In genomic region chrX:49745192-49745591, GRCm38 (mm10) we compare ENCODE assay signal across 28 mouse cellular contexts. TPM values are rescaled to one million over a fixed set of nuclear protein-coding genes. Genes with fewer than 3 reads are reported as not detected.
"Had no signal": no experiment of that assay in that cellular context is flagged by ENCODE, and none has a peak within 500 bp of the region (broad histone marks: within the 10 kb centered on the region; RNA-seq: fewer than 3 reads in every experiment).

No protein-coding gene starts in this region.

- H3K4me1 ChIP-seq: limb, embryonic 12.5 days; limb, embryonic 15.5 days; megakaryocyte, embryonic 14.5 days; midbrain, embryonic 10.5 days; stomach, embryonic 15.5 days had no signal

- H3K27ac ChIP-seq: limb, embryonic 12.5 days; limb, embryonic 15.5 days; liver, embryonic 14.5 days; midbrain, embryonic 10.5 days; stomach, embryonic 15.5 days had no signal

- H3K4me3 ChIP-seq: limb, embryonic 12.5 days; limb, embryonic 15.5 days; megakaryocyte, embryonic 14.5 days; midbrain, embryonic 10.5 days; stomach, embryonic 15.5 days had no signal

- H3K27me3 ChIP-seq: limb, embryonic 12.5 days; limb, embryonic 15.5 days; stomach, embryonic 15.5 days had no signal

- H3K9ac ChIP-seq: limb, embryonic 12.5 days; limb, embryonic 15.5 days; liver, embryonic 14.5 days; liver, postnatal 0 days; lung, embryonic 14.5 days; stomach, embryonic 15.5 days had no signal

- H3K36me3 ChIP-seq: limb, embryonic 12.5 days; limb, embryonic 15.5 days; midbrain, embryonic 10.5 days; stomach, embryonic 15.5 days had no signal

- DNase-seq: kidney, adult 11 months; kidney, adult 9 months; kidney, postnatal 14 days; kidney, postnatal 4 days; left cerebral cortex, postnatal 4 days; liver, postnatal 0 days; lung, embryonic 14.5 days; right cerebral cortex, adult 18-20 months; right cerebral cortex, postnatal 25 days; spleen, adult 18-20 months; thymus, postnatal 25 days had no signal

- H3K9me3 ChIP-seq: limb, embryonic 12.5 days; limb, embryonic 15.5 days; megakaryocyte, embryonic 14.5 days; midbrain, embryonic 10.5 days; stomach, embryonic 15.5 days had no signal

RNA-seq across cellular contexts. Expression of gene Olfr1321, which starts 10.3 kb away (rescaled TPM):
- total RNA-seq: layer of hippocampus, adult 18-20 months; layer of hippocampus, postnatal 25 days; left cerebral cortex, adult 8-10 months; left cerebral cortex, postnatal 14 days; left cerebral cortex, postnatal 4 days; midbrain, postnatal 0 days had no signal
- polyA plus RNA-seq: kidney, embryonic 16.5 days; limb, embryonic 12.5 days; limb, embryonic 15.5 days; liver, embryonic 11.5 days; liver, embryonic 14.5 days; liver, postnatal 0 days; lung, embryonic 14.5 days; lung, postnatal 0 days; midbrain, embryonic 10.5 days; midbrain, postnatal 0 days; neural tube, embryonic 11.5 days; neural tube, embryonic 14.5 days; stomach, embryonic 15.5 days; thymus, postnatal 0 days had no signal
